Mouse (Mus musculus) skeletal muscle tissue, adult 2 months (tissue): ENCODE results near the gene Rab24.
A peak's percentile ranks its signal among the peaks of the same experiment; 100 is the strongest.

Source experiments
- DNase-seq: peaks from one replicate; pipeline ENCODE4 v3.0.0-alpha.2; 2012; ENCODE audit warnings: low read depth, low spot score

Gene Rab24

GRCm38 (mm10) chr13:55321434-55322129 is at the start of gene Rab24:
TSS of gene Rab24 (minus strand) at chr13:55321946.
- DNase-seq: peak; percentile 74

- peak; percentile 40 for DNase-seq
Measured at GRCm38 (mm10) chr13:55371007-55371681, 49.4 kb upstream of the Rab24 start.

- DNase-seq: no peak
Measured at GRCm38 (mm10) chr13:55370234-55370633, 48.5 kb upstream of the Rab24 start.

- peak; percentile 51 for DNase-seq
Measured at GRCm38 (mm10) chr13:55369531-55370114, 47.9 kb upstream of the Rab24 start, which contains the start of gene Rgs14. TSS of gene Rgs14 (plus strand) at chr13:55369732.

- no peak for DNase-seq
Measured at GRCm38 (mm10) chr13:55368401-55368800, 46.7 kb upstream of the Rab24 start.

- DNase-seq: peak; percentile 98
Measured at GRCm38 (mm10) chr13:55362453-55363060, 40.8 kb upstream of the Rab24 start, which contains the start of gene Lman2. TSS of gene Lman2 (minus strand) at chr13:55362783.

GRCm38 (mm10) chr13:55361974-55362452 is 40.3 kb upstream of the Rab24 start:
- DNase-seq: peak; percentile 35

- no peak for DNase-seq
Measured at GRCm38 (mm10) chr13:55361145-55361544, 39.4 kb upstream of the Rab24 start.

GRCm38 (mm10) chr13:55346745-55347144 is 25.0 kb upstream of the Rab24 start:
- DNase-seq: no peak

- DNase-seq: no peak
Measured at GRCm38 (mm10) chr13:55344286-55344685, 22.5 kb upstream of the Rab24 start.

- DNase-seq: no peak
Measured at GRCm38 (mm10) chr13:55342469-55342868, 20.7 kb upstream of the Rab24 start.

GRCm38 (mm10) chr13:55339259-55339658 is 17.5 kb upstream of the Rab24 start:
- no peak for DNase-seq

GRCm38 (mm10) chr13:55338131-55339054 is 16.6 kb upstream of the Rab24 start:
- DNase-seq: no peak

GRCm38 (mm10) chr13:55337341-55337975 is 15.7 kb upstream of the Rab24 start:
- DNase-seq: no peak

GRCm38 (mm10) chr13:55335701-55336100 is 14.0 kb upstream of the Rab24 start:
- no peak for DNase-seq

- no peak for DNase-seq
Measured at GRCm38 (mm10) chr13:55332331-55332730, 10.6 kb upstream of the Rab24 start.

GRCm38 (mm10) chr13:55330567-55331400 is 9.0 kb upstream of the Rab24 start:
- DNase-seq: no peak

GRCm38 (mm10) chr13:55329683-55330566 is 8.2 kb upstream of the Rab24 start, which contains the start of gene Mxd3:
TSS of gene Mxd3 (minus strand) at chr13:55329823.
- DNase-seq: peak; percentile 36
